Mouse (Mus musculus): Measurements from ENCODE around the gene Pax6.
A peak's percentile ranks its signal among the peaks of the same experiment; 100 is the strongest.

Pax6 gene

GRCm38 (mm10) chr2:105671798-105672595 lies 3.3 kb downstream of the Pax6 start:
- DNase-seq, result no peak

DNA sequence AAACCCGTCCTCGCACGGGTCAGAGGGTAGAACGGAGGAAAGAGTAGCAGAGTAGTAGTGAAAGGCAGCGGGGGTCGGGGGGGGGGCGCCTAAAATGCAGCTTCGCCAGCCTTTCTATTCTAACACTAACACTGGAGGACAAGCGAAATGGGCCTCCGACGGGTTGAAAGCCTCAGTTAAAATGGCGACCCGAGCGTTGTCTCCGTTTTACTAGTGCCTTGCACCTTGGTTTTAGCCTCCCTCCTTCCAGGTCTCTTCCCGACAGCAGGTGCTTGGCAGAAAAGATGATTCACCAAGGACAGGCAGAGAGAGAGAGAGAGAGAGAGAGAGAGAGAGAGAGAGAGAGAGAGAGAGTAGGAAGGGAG lies 3.9 kb downstream of the Pax6 start:
- DNase-seq, result no peak

- no peak for DNase-seq
These were observed 4.4 kb downstream of the Pax6 start for GRCm38 (mm10) chr2:105673054-105673453.

- DNase-seq, result no peak
These were observed 4.9 kb downstream of the Pax6 start for GRCm38 (mm10) chr2:105673631-105674060.

- no peak for DNase-seq
These were observed 5.6 kb downstream of the Pax6 start for GRCm38 (mm10) chr2:105674061-105674874.

GRCm38 (mm10) chr2:105674875-105675729 lies 6.4 kb downstream of the Pax6 start:
- peak; percentile 14 to 43 for DNase-seq

DNA sequence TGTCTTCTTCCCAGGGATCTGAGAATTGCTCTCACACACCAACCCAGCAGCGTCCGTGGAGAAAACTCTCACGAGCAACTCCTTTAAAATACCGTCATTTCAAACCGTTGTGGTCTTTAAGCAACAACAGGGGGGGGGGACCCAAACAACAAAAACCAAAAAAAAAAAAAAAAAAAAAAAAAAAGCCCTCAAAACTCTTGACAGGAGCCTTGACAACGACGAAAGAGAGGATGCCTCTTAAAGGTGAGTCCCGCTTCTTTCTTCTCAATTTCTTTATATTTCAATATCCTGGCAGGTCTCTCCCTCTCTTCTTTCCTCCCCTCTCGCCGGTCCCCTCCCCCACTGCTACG lies 7.0 kb downstream of the Pax6 start:
- no peak for DNase-seq

GRCm38 (mm10) chr2:105676080-105676908 lies 7.6 kb downstream of the Pax6 start:
- DNase-seq, result no peak

GRCm38 (mm10) chr2:105676909-105677433 lies 8.3 kb downstream of the Pax6 start:
- DNase-seq, result no peak

- DNase-seq, result no peak
These were observed 8.9 kb downstream of the Pax6 start for GRCm38 (mm10) chr2:105677434-105678105.

DNA sequence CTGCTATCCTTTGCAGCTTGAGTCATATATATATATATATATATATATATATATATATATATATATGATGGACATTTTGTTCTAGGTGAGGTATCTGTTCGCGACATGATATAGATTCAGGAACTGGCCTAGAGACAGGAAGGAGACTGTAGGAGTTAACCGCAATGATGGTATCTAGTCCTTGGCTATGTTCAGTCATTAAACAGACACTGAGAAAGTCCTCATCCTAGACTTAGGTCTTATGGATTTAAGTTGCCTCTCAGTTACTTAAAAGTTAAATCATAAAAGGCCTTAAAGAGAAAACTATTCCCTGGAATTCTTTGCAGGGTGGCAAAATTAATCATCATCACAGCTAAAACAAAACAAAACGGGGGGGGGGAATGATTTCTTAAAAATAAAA lies 9.6 kb downstream of the Pax6 start:
- DNase-seq, result no peak

- no peak for DNase-seq
These were observed 10.2 kb downstream of the Pax6 start for GRCm38 (mm10) chr2:105678880-105679321.

GRCm38 (mm10) chr2:105679331-105679730 lies 10.6 kb downstream of the Pax6 start:
- DNase-seq, result no peak

DNA sequence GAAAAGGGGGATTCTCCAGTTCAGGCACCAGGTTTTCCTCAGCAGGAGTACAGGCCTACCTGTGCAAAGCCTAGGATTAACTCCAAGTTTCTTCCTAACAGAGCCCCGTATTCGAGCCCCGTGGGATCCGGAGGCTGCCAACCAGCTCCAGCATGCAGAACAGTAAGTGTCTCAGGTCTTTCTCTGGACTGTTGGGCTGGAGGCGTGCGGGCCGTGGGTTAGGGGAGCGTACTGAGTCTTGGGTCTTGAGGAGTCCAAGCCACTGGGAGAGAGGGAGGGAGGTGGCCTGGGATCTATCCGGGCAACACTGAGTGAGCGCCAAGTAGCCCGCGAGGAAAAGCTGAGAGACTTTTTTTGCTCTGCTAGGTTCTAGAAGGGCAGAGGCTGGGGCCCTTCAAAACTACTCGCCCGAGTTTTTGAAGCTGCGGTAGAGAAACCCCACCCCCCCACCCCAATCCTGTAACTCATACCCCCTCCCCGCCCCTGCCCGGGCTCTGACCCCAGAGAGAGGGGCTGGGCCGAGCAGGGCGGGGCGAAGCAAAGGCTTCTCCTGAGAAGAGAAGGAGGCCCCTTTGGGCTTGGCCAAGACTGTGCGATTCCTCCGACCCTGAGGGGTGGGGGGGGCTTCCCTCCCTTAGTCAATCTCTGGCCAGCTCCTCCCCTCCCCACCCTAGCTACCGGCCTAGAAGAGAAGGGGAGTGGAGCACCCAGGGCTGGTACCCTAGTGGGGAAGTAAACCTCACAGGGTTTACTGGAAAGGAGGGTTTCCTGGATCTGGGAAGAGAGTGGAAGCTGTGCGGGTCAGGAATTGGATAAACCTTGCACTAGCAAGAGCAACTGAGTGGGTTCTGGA lies 11.7 kb downstream of the Pax6 start:
- no peak for DNase-seq

DNA sequence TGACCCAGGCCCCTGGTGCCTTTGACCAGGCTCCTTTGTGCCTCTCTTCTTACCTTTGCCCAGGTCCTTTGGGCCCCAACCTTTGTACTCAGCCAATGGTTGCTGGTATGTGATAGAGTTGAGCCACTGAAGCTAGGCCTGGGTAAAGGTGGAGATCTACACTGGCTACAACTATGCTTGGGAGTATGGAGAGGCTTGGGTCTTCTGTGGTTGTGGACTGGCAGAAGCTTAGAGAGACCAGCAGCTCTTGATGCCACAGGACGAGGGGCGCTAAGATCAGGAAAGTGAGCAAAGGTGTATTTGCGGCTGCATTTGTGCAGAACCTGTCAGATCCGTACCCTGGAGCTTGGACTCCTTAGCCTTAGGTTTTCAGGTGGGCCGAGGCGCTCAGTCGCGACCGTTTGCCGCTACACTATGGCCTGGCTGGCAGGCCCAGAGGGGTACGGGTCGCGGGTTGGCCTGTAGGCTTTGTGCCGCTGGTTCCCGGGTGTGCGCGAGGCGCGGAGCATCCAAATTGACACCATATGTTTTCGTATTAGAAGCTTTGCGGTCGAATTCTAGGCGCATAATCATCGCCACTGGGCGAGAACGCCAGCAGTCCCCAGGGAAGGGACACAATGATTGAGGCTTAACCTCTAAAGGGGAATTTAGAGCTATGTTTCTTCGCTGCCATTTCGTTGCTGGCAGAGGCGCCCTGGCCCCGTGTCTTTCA lies 12.5 kb downstream of the Pax6 start:
- no peak for DNase-seq

DNA sequence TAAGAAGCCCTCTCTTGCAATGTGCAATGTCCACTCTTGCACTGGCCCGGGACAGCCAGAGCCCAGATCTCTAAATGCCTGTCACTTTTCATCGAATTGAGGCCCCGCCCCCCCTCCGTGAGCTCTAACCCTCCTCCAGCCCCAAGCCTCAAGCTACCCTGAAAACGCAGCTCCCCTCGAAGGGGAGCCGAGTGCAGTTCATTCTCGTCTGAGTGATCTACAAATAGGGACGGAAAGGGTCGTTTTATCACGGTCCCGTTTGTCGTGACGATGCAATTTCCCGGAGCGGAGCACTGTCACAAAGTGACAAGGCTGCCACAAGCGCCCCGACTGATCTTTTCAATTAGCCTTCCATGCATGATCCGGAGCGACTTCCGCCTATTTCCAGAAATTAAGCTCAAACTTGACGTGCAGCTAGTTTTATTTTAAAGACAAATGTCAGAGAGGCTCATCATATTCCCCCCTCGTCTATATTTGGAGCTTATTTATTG lies 13.4 kb downstream of the Pax6 start:
- no peak for DNase-seq

GRCm38 (mm10) chr2:105682634-105683351 lies 14.1 kb downstream of the Pax6 start:
- no peak for DNase-seq

GRCm38 (mm10) chr2:105683771-105684410 lies 15.2 kb downstream of the Pax6 start:
- no peak for DNase-seq
